Mouse (Mus musculus): ENCODE measurements around the gene Mup22.

The Mup22 gene

GRCm38 (mm10) chr4:60821363-60821762 is at the start of gene Mup22:
Gene Mup22, minus strand, starts transcription at chr4:60821463.
- in situ Hi-C loops (cut with MboI, MseI) = loop anchor here (25.0 kb wide), 1 partner anchor 991 kb away; no protein-coding TSS in a partner anchor

GRCm38 (mm10) chr4:60840889-60841288 is 19.6 kb upstream of the Mup22 start:
- in situ Hi-C loops (cut with MboI, MseI) = loop anchor here (25.0 kb wide), 2 partner anchors 154 to 321 kb away; no protein-coding TSS in a partner anchor
